In genomic region chr3:30550218-30550617, GRCm38 (mm10) we compare ENCODE assay signal across 12 mouse cellular contexts. TPM values are rescaled to one million over a fixed set of nuclear protein-coding genes. Genes with fewer than 3 reads are reported as not detected.
DNase-seq lines count a peak whose midpoint lies in the region; ATAC-seq and TF ChIP-seq lines count a peak whose summit lies in the region.
"Had no signal": no experiment of that assay in that cellular context is flagged by ENCODE, and none has a peak within 500 bp of the region (broad histone marks: within the 10 kb centered on the region; RNA-seq: fewer than 3 reads in every experiment).

No protein-coding gene starts in this region.

- no peaks in the 10 kb centered on the region for H3K27me3 ChIP-seq in kidney, postnatal 0 days (ENCODE audit: insufficient read depth, low read length)
- H3K27me3 ChIP-seq: limb, embryonic 13.5 days had no signal

- H3K27ac ChIP-seq in kidney, postnatal 0 days = no peak overlapping the region
- H3K27ac ChIP-seq: limb, embryonic 13.5 days had no signal

- no peaks in the 10 kb centered on the region for H3K36me3 ChIP-seq in kidney, postnatal 0 days (ENCODE audit: insufficient read depth, low read length)
- H3K36me3 ChIP-seq: limb, embryonic 13.5 days had no signal

- H3K9ac ChIP-seq in kidney, postnatal 0 days (ENCODE audit: low read depth, low read length) = no peak overlapping the region
- H3K9ac ChIP-seq: limb, embryonic 13.5 days had no signal

- DNase-seq in embryo, embryonic 10 days (ENCODE audit: low spot score) = peak; percentile 23
- DNase-seq in embryo, embryonic 9.5 days (ENCODE audit: extremely low spot score) = no peak
- peak; percentile 8 for DNase-seq in kidney, postnatal 0 days (ENCODE audit: low spot score)
- DNase-seq in kidney, adult 11 months = no peak
- DNase-seq in thymus, postnatal 0 days (ENCODE audit: low spot score) = peak; percentile 17
- DNase-seq in thymus, postnatal 10 days (ENCODE audit: low spot score in 2 of 2) = no peak
- no peak for DNase-seq in urinary bladder, postnatal 25 days (ENCODE audit: low spot score)
- DNase-seq: cerebellum, adult 11 months; midbrain, embryonic 14.5 days had no signal

- 67% methylated on average over 2 of the region's 2 CpGs for WGBS in kidney, postnatal 0 days

- peak; percentile 45 for TF ChIP-seq CTCF in kidney, postnatal 0 days (IDR thresholded peaks at IDR 0.05; ENCODE audit: low read depth)

- H3K4me1 ChIP-seq in kidney, postnatal 0 days (replicated peaks; ENCODE audit: insufficient read depth, low read length) = 0 out of 2 replicates have a peak, but pooled peaks cover 6% of the 10 kb centered on the region

- no peaks in the 10 kb centered on the region for H3K9me3 ChIP-seq in kidney, postnatal 0 days (replicated peaks; ENCODE audit: low read length)
- H3K9me3 ChIP-seq: limb, embryonic 13.5 days had no signal

- ATAC-seq in kidney, postnatal 0 days (replicated peaks; ENCODE audit: low FRiP score, low read depth) = no peak
- ATAC-seq in erythroid progenitor cell, adult 5-6 weeks (replicated peaks; ENCODE audit: low FRiP score, poor library complexity, severe bottlenecking) = no peak

- H3K4me2 ChIP-seq in kidney, postnatal 0 days (ENCODE audit: low read length) = no peak overlapping the region
- H3K4me2 ChIP-seq: limb, embryonic 13.5 days had no signal

- no peak overlapping the region for H3K4me3 ChIP-seq in kidney, postnatal 0 days (replicated peaks; ENCODE audit: low read depth, low read length)
- H3K4me3 ChIP-seq: limb, embryonic 13.5 days had no signal

RNA-seq across cellular contexts. Expression of gene Mecom, which starts 2.4 kb away (rescaled TPM):
- polyA plus RNA-seq in kidney, postnatal 0 days (2015; fragmentation: Nextera tagmentation; extraction: Ambion mirVana) = 54.7 and 58.1 TPM in 2 replicates
- 1.1 and 1.2 TPM in 2 replicates for polyA plus RNA-seq in thymus, postnatal 0 days (2015; fragmentation: Nextera tagmentation; extraction: Ambion mirVana)
- total RNA-seq in erythroid progenitor cell, adult 5-6 weeks (2015; ENCODE audit: low replicate concordance) = not detected in 2 replicates
- total RNA-seq in erythroid progenitor cell, adult 5-6 weeks (2017; ENCODE audit: low replicate concordance) = 0.64 and 0.68 TPM in 2 replicates

RNA-seq across cellular contexts. Expression of gene Actrt3, which starts 49.5 kb away (rescaled TPM):
- not detected in 2 replicates for polyA plus RNA-seq in kidney, postnatal 0 days (2015; fragmentation: Nextera tagmentation; extraction: Ambion mirVana)
- polyA plus RNA-seq in thymus, postnatal 0 days (2015; fragmentation: Nextera tagmentation; extraction: Ambion mirVana) = not detected in 2 replicates
- total RNA-seq in erythroid progenitor cell, adult 5-6 weeks (2015; ENCODE audit: low replicate concordance) = not detected in 2 replicates
- total RNA-seq in erythroid progenitor cell, adult 5-6 weeks (2017; ENCODE audit: low replicate concordance) = not detected in 2 replicates
- total RNA-seq: heart, postnatal 14 days had no signal

RNA-seq across cellular contexts. Expression of gene Mynn, which starts 51.6 kb away (rescaled TPM):
- polyA plus RNA-seq in kidney, postnatal 0 days (2015; fragmentation: Nextera tagmentation; extraction: Ambion mirVana) = 28.7 and 30.8 TPM in 2 replicates
- 28.3 TPM in 2 replicates for polyA plus RNA-seq in thymus, postnatal 0 days (2015; fragmentation: Nextera tagmentation; extraction: Ambion mirVana)
- total RNA-seq in erythroid progenitor cell, adult 5-6 weeks (2015; ENCODE audit: low replicate concordance) = 14.1 and 32.3 TPM in 2 replicates
- 22.8 and 24.0 TPM in 2 replicates for total RNA-seq in erythroid progenitor cell, adult 5-6 weeks (2017; ENCODE audit: low replicate concordance)

Comparison
In these comparisons a context has a peak if more than half of its experiments do, and no peak if none do; other contexts are left out.
1. DNase-seq: peak in embryo, embryonic 10 days (single experiment), kidney, postnatal 0 days (single experiment) and thymus, postnatal 0 days (single experiment); none in embryo, embryonic 9.5 days (single experiment), kidney, adult 11 months (single experiment), thymus, postnatal 10 days (0 of 2) and urinary bladder, postnatal 25 days (single experiment).
2. RNA of gene Mecom, which starts 2.4 kb away (polyA plus RNA-seq): 54.7 to 58.1 TPM in kidney, postnatal 0 days; 1.1 to 1.2 TPM in thymus, postnatal 0 days; every median in the first group is over 10 times any median in the second.